Mouse (Mus musculus): ENCODE results near the gene 9130023H24Rik.
A peak's percentile ranks its signal among the peaks of the same experiment; 100 is the strongest.

Gene 9130023H24Rik

DNA sequence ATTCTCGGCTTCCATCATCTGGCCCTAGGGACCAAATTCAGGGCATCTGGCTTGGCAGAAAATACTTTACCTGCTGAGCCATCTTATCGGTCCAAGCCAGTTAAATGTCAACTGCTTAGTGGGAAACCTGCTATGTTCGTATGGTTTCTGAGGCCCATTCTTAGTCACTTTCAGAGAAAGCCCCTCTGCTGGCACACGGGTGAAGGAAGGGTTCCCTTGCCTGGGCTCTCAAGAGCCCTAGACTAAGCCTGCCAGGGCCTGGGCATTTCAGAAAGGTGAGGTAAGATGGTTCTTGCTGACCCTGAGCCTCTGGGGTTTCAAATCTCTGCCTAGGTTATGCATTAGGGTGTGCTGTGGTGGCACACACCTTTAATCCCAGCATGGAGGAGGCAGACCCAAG, 7.7 kb upstream of the 9130023H24Rik start:
- DNase-seq = no peak

DNA sequence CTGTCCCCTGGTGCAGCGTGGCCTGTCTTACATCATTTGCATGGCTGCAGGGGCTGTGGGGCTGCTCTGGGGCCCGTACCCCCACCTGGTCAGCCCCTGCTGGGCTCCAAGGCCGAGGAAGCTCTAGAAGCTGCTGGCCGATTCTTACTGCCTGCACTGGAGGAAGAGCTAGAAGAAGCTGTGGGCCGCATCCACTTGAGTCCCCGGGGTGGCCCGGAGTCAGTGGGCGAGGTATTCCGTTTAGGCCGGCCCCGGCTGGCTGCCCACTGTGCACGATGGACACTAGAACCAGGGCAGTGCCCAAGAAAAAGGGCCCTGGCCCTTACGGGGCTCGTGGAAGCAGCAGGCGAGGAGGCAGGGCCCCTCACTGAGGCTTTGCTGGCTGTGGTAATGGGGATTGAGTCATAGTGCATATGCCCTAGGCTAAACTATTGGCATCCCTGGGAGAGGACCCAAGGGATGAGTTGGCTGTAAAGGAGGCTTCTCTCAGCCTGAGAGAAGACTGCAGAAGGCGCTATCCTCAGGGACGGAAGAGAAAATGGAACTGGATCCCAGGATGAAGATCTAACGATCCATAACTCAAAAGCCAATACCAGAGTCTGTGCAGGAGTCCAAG, 6.7 kb upstream of the 9130023H24Rik start:
- no peak for DNase-seq

GRCm38 (mm10) chr7:128243921-128244320, 6.1 kb upstream of the 9130023H24Rik start:
- no peak for DNase-seq

GRCm38 (mm10) chr7:128242331-128242730, 4.5 kb upstream of the 9130023H24Rik start:
- DNase-seq = no peak

- peak; percentile 52 for DNase-seq
Observed at GRCm38 (mm10) chr7:128240131-128240784, 2.4 kb upstream of the 9130023H24Rik start.

DNA sequence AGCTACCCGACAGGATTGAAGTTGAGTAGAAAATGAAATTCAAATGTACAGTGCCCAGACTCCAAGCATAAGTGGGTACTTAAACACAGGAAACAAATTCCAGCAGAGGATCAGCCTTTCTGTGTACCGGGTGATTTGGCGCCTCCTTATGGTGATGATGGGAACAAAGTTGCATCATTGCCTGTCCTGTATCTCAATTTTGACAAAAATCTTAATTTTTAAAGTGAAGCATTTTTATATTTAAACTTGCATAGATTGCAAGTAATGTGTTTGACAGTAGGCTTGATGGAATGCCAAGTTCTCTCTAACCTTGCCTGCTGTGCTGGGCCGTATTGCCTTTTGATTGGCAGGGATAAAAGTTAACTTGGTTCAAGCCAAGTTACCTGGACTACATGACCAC, 1.2 kb upstream of the 9130023H24Rik start:
- no peak for DNase-seq

GRCm38 (mm10) chr7:128237593-128237926, 271 bp downstream of the 9130023H24Rik start:
- DNase-seq = no peak

DNA sequence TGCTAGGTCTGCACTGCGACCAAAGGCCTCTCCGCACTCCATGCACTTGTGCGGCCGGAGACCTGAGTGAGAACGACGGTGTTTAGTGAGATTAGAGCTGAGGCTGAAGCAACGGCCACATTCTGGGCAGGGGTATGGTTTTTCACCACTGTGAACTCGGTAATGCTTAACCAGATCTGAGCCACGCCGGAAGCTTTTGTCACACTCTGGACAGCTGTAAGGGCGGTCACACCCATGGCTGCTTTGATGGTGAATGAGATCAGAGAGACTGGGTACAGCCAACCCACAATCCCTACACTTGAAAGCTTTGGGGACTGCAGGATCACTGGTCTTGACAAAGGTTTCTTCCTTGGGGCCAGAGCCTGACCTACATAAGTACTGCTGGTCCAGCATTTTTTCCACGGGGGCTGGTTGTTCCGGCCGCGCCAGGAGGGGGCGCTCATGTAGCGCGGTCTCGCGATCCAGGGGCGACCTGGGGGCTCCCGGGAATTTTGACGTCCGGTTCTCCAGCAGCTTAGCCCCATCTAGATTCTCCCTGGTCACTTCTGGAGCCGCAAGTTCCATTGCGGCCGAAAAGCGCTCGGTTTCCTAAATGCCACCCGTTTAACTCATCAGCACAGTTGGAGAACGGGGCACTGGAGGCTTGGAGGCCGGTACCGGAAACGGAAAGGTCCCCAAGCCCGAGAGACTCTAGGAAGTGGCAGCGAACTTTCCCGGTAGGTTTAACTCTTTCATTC, 807 bp downstream of the 9130023H24Rik start, which contains the start of gene Armc5:
TSS of gene Armc5 (plus strand) at position 487 of the 737 bp plus-strand sequence.
- DNase-seq = peak; percentile 87

DNA sequence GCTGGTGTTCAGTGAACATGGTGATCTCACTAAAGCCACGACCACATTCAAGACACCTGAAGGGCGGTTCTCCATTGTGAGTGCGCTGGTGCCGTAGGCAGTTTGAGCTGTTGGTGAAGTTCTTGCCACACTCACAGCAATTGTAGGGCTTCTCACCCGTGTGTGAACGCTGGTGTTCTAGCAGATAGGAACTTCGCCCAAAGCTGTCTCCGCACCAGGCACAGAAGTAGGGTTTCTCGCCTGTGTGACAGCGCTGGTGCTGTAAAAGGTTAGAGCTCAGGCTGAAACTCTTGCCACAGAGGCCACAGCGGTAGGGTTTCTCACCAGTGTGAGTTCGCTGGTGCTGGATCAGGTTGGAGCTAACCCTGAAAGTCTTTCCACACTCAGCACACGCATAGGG, 1.4 kb downstream of the 9130023H24Rik start:
- no peak for DNase-seq

GRCm38 (mm10) chr7:128235481-128235880, 2.4 kb downstream of the 9130023H24Rik start:
- DNase-seq = no peak

GRCm38 (mm10) chr7:128234796-128235195, 3.0 kb downstream of the 9130023H24Rik start:
- no peak for DNase-seq

- no peak for DNase-seq
Observed at GRCm38 (mm10) chr7:128231741-128232140, 6.1 kb downstream of the 9130023H24Rik start.

DNA sequence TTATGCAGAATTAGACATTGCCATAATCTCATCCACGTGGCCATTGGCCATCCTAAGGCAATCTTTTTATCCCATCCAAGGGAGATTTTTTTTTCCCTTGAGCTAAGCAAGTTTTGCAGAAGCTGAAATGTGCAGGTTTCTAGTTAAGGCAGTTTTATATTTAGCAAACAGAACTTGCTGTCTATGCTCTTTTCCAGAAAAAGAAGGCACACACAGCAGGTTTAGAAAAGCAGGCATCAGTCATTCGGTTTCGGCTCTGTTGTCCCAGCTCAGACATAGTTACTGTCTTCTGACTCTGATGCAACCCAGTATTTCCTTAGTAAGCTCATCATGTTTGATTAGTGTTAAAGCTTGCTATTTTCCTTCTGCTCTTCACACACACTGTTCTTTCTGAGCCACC, 16.9 kb downstream of the 9130023H24Rik start:
- no peak for DNase-seq

DNA sequence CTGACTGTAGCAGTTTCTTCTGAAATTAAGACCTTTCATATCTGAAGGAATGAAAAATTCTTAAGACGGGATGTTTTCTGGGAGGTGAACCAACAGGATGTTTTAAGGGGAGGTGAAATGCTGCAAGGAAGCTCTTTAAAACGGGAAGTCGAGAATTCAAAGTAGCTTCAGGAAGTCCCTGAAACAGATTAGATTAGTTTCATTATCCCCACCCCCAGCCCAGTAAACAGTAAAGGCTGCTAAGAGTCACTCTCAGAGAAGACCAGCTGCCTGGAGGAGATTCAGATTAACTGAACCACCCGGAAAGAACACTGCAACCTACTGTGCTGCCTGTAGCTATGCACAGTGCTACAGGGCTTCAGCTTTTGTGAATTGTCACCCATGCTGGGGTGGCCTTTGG, 17.9 kb downstream of the 9130023H24Rik start:
- DNase-seq = no peak

DNA sequence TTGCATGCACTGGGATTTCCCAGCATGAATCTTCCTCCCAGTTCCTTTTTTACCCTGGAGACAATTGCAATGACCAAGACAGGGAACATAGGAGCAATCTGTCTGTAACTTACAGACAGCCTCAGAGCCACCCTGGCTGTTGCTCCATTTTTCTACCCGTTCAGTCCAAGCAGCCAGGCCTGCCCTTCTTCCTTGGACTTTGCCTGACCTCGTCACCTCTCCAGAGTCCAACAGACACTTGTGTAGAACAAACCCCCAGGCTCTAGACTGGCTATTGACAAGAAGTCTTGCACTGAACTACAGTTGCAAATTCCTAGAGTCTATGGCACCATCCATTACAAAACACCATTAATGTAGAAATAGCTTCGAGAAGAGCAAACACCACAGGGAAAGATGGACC, 28.0 kb downstream of the 9130023H24Rik start:
- no peak for DNase-seq

GRCm38 (mm10) chr7:128208187-128208586, 29.6 kb downstream of the 9130023H24Rik start:
- DNase-seq = peak; percentile 49

DNA sequence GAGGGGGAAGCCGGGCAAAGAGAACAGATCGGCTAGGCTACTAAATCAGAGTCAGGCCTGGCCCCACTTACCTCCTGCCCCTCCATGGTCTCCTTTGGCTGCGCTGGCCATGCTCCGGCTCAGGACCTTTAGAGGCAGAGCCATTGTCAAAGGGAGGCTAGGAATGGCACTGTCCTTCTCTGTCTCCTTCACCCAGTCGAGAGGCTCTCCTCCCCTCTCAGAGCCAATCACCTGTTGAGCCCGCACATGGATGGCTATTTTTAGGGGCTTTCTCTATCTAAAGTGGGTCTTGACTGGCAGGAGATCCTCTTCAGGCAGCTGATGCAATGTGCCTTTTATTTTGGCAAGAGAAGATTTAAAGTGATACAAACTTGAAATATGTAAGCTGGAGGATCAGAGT, 31.7 kb downstream of the 9130023H24Rik start, which contains the start of gene Cox6a2:
TSS of gene Cox6a2 (minus strand) at position 236 of the 400 bp plus-strand sequence.
- DNase-seq = no peak

DNA sequence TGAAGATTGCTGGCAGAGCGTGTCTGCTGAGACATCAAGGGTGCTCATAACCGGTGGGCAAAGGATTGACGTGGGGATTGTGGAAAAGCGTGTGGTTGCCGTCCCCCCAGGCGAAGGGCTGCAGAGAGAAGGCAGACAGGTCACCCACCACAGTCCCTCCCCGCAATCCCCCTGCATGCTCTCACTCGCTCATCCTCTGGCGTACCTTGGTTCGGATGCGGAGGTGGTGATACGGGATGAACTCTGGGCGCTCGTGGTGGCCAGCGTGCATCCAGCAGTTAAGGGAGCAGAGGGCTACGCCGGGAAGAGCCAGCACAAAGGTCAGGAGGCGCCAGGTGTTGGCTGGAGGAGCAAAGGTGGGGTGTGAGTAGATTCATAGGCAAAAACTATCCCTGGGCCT, 32.1 kb downstream of the 9130023H24Rik start:
- no peak for DNase-seq

- DNase-seq = no peak
Observed at GRCm38 (mm10) chr7:128204179-128204578, 33.7 kb downstream of the 9130023H24Rik start.

DNA sequence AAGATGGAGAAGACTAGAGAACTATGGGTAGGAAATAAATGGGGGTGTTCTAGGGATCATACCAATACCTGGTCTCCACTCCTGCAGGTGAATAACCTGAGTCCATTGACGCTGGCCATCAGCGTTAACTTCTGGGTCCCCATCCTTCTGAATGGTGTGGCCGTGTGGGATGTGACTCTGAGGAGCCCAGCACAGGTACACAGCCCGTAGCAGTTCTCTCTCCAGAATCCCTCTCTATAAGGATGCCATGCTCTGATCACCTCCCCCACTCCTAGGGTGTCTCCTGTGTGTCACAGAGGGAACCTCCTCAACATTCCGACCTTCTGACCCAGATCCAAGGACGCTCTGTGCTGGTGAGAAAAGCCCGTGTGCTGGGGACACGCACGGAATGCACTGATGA, 34.8 kb downstream of the 9130023H24Rik start:
- no peak for DNase-seq

GRCm38 (mm10) chr7:128201607-128202006, 36.2 kb downstream of the 9130023H24Rik start:
- DNase-seq = no peak

All from cerebellum, adult 11 months (tissue).